Comparison of ENCODE assay signal across 8 mouse cellular contexts in genomic region chr13:15463492-15464080, GRCm38 (mm10). TPM values are rescaled to one million over a fixed set of nuclear protein-coding genes. Genes with fewer than 3 reads are reported as not detected.
DNase-seq lines count a peak whose midpoint lies in the region; ATAC-seq and TF ChIP-seq lines count a peak whose summit lies in the region.

No protein-coding gene starts in this region.

- H3K36me3 ChIP-seq in spleen, adult 2 months (ENCODE audit: control insufficient read depth, insufficient read depth, low read length), result no peaks in the 10 kb centered on the region
- H3K36me3 ChIP-seq in embryonic facial prominence, embryonic 12.5 days, result no peaks in the 10 kb centered on the region
- H3K36me3 ChIP-seq in heart, embryonic 11.5 days (ENCODE audit: control insufficient read depth, insufficient read depth, low read length), result no peaks in the 10 kb centered on the region
- H3K36me3 ChIP-seq in small intestine, adult 2 months (ENCODE audit: control insufficient read depth, insufficient read depth, low read length), result no peaks in the 10 kb centered on the region

- no peak for TF ChIP-seq POLR2A in spleen, adult 2 months (IDR thresholded peaks at IDR 0.05; ENCODE audit: low read depth, low read length)
- TF ChIP-seq POLR2A in small intestine, adult 2 months (IDR thresholded peaks at IDR 0.05; ENCODE audit: low read depth, low read length), result no peak

- peak; percentile 87 for ATAC-seq in embryonic facial prominence, embryonic 12.5 days (ENCODE audit: insufficient number of reproducible peaks, insufficient read depth, low FRiP score, low TSS enrichment)
- peak; percentile 63 for ATAC-seq in heart, embryonic 11.5 days (replicated peaks; ENCODE audit: insufficient number of reproducible peaks, low FRiP score, low TSS enrichment)

- no peak overlapping the region; the same call in 1 of the 2 replicates for H3K27ac ChIP-seq in spleen, adult 2 months (ENCODE audit: insufficient read depth, low read length)
- peak overlapping the region; percentile 100 for H3K27ac ChIP-seq in embryonic facial prominence, embryonic 12.5 days
- peak overlapping the region; percentile 93 for H3K27ac ChIP-seq in heart, embryonic 11.5 days (ENCODE audit: low read depth, low read length)
- 0 out of 2 replicates have a peak overlapping the region, but pooled peaks have one; percentile 24 for H3K27ac ChIP-seq in small intestine, adult 2 months (ENCODE audit: insufficient read depth, low read depth, low read length)

- H3K9ac ChIP-seq in embryonic facial prominence, embryonic 12.5 days, result peak overlapping the region; percentile 98
- H3K9ac ChIP-seq in heart, embryonic 11.5 days (ENCODE audit: low read depth, low read length), result peak overlapping the region; percentile 85

- no peaks in the 10 kb centered on the region for H3K4me1 ChIP-seq in spleen, adult 2 months (ENCODE audit: control insufficient read depth, insufficient read depth, insufficient read length)
- H3K4me1 ChIP-seq in embryonic facial prominence, embryonic 12.5 days, result peaks cover 33% of the 10 kb centered on the region
- H3K4me1 ChIP-seq in heart, embryonic 11.5 days (ENCODE audit: control insufficient read depth, insufficient read depth, low read length), result peaks cover 6% of the 10 kb centered on the region
- H3K4me1 ChIP-seq in small intestine, adult 2 months (ENCODE audit: control insufficient read depth, insufficient read depth, insufficient read length, low read length), result no peaks in the 10 kb centered on the region

- no peak for DNase-seq in spleen, adult 2 months (ENCODE audit: low read depth in 1 of 2, low spot score in 2 of 2)
- DNase-seq in spleen, postnatal 36 days (ENCODE audit: low spot score in 2 of 2), result no peak
- DNase-seq in kidney, postnatal 10 days, result peak; percentile 77
- peak; percentile 15 for DNase-seq in lung, postnatal 36 days
- DNase-seq in layer of hippocampus, adult 11-12 months (ENCODE audit: low spot score), result no peak

- peak overlapping the region; percentile 33 for H3K4me3 ChIP-seq in spleen, adult 2 months (ENCODE audit: extremely low read depth, insufficient read depth, insufficient read length)
- peak overlapping the region; percentile 95 for H3K4me3 ChIP-seq in embryonic facial prominence, embryonic 12.5 days
- peak overlapping the region; percentile 70 for H3K4me3 ChIP-seq in heart, embryonic 11.5 days (ENCODE audit: low read depth, low read length)
- peak overlapping the region; percentile 65 for H3K4me3 ChIP-seq in small intestine, adult 2 months (ENCODE audit: low read depth, low read length)

- 4% methylated on average over 61 of the region's 70 CpGs for WGBS in spleen, adult 2 months
- WGBS in embryonic facial prominence, embryonic 12.5 days, result under 1% methylated on average over 61 of the region's 70 CpGs
- WGBS in heart, embryonic 11.5 days (ENCODE audit: insufficient replicate concordance), result under 1% methylated on average over 55 of the region's 70 CpGs
- 3% methylated on average over 68 of the region's 70 CpGs for WGBS in small intestine, adult 2 months

- no peak for TF ChIP-seq CTCF in spleen, adult 2 months (IDR thresholded peaks at IDR 0.05; ENCODE audit: extremely low read depth, insufficient read depth, insufficient read length, insufficient replicate concordance)
- TF ChIP-seq CTCF in small intestine, adult 2 months (IDR thresholded peaks at IDR 0.05; ENCODE audit: extremely low read depth, insufficient read length, insufficient replicate concordance, low read depth, low read length), result no peak

- H3K27me3 ChIP-seq in spleen, adult 2 months (ENCODE audit: control insufficient read depth, insufficient read depth, low read length), result peaks cover 6% of the 10 kb centered on the region; the same call in 1 of the 2 replicates
- H3K27me3 ChIP-seq in embryonic facial prominence, embryonic 12.5 days, result no peaks in the 10 kb centered on the region
- H3K27me3 ChIP-seq in heart, embryonic 11.5 days (ENCODE audit: control insufficient read depth, insufficient read depth, low read length), result peaks cover 6% of the 10 kb centered on the region; the same call in 1 of the 2 replicates
- peaks cover 2% of the 10 kb centered on the region; the same call in 1 of the 2 replicates for H3K27me3 ChIP-seq in small intestine, adult 2 months (ENCODE audit: control insufficient read depth, insufficient read depth, low read length)

- no peaks in the 10 kb centered on the region for H3K9me3 ChIP-seq in embryonic facial prominence, embryonic 12.5 days
- no peaks in the 10 kb centered on the region for H3K9me3 ChIP-seq in heart, embryonic 11.5 days (replicated peaks; ENCODE audit: control insufficient read depth, low read length)

- peak overlapping the region; percentile 57 for H3K4me2 ChIP-seq in embryonic facial prominence, embryonic 12.5 days (replicated peaks)
- H3K4me2 ChIP-seq in heart, embryonic 11.5 days, result peak overlapping the region; percentile 80

RNA-seq across cellular contexts. Expression of gene Gli3, which starts 0.6 kb away (rescaled TPM):
- 0.49 and 0.50 TPM in 2 replicates for polyA plus RNA-seq in spleen, adult 2 months (2012; rRNA removed)
- 35.8 TPM in 2 replicates for polyA plus RNA-seq in embryonic facial prominence, embryonic 12.5 days (2016; fragmentation: Nextera tagmentation; extraction: Ambion mirVana)
- polyA plus RNA-seq in heart, embryonic 11.5 days (2014; fragmentation: Nextera tagmentation; extraction: Ambion mirVana), result 9.1 and 11.4 TPM in 2 replicates
- 0.96 and 1.1 TPM in 2 replicates for polyA plus RNA-seq in small intestine, adult 2 months (2012; rRNA removed)

Comparison
In these comparisons a context has a peak if more than half of its experiments do, and no peak if none do; other contexts are left out.
1. DNase-seq: peak in kidney, postnatal 10 days (single experiment) and lung, postnatal 36 days (single experiment); none in spleen, adult 2 months (0 of 2), spleen, postnatal 36 days (0 of 2) and layer of hippocampus, adult 11-12 months (single experiment).
2. H3K4me3 ChIP-seq: peak in every context shown above with its lines; median percentile 95 in embryonic facial prominence, embryonic 12.5 days; 70 in heart, embryonic 11.5 days; 65 in small intestine, adult 2 months; 33 in spleen, adult 2 months.